Mouse (Mus musculus): ENCODE measurements at regions not wholly inside any gene's neighbourhood (a gene's known extent, or its start where the extent isn't known, plus 50 kb on each side); places are given as distances from the start of the nearest gene placed in this dataset.
"Not testable (repeated sequence)": the region's sequence is repeated elsewhere in the genome, so short reads cannot be mapped to it uniquely, and the experiment has no call there.

GRCm38 (mm10) chr6:37662747-37663146 lies 132.8 kb downstream of the Akr1d1 start:
- no peak overlapping the region for H3K27ac ChIP-seq
- peaks cover 6% of the 10 kb centered on the region for H3K4me1 ChIP-seq (replicated peaks)
- WGBS, result 82% methylated on average over 2 of the region's 2 CpGs
- no peaks in the 10 kb centered on the region for H3K27me3 ChIP-seq
- no peaks in the 10 kb centered on the region for H3K9me3 ChIP-seq
- no peak for ATAC-seq
- no peak overlapping the region for H3K4me2 ChIP-seq (replicated peaks)
- H3K9ac ChIP-seq (replicated peaks), result no peak overlapping the region
- no peak overlapping the region for H3K4me3 ChIP-seq (replicated peaks)
- no peaks in the 10 kb centered on the region for H3K36me3 ChIP-seq

GRCm38 (mm10) chr6:37665576-37665975 lies 135.6 kb downstream of the Akr1d1 start:
- no peak for ATAC-seq
- Histone ChIP-seq H3K27ac (no peak overlapping the region), H3K27me3 (no peaks in the 10 kb centered on the region), H3K36me3 (no peaks in the 10 kb centered on the region), H3K4me1 (replicated peaks) (no peaks in the 10 kb centered on the region), H3K4me3 (replicated peaks) (no peak overlapping the region), H3K9ac (replicated peaks) (no peak overlapping the region), H3K9me3 (no peaks in the 10 kb centered on the region), H3K4me2 (replicated peaks) (no peak overlapping the region)
- 88% methylated on average over 5 of the region's 5 CpGs for WGBS

GRCm38 (mm10) chr6:37669407-37669806 lies 139.4 kb downstream of the Akr1d1 start:
- Histone ChIP-seq H3K9me3 (no peaks in the 10 kb centered on the region), H3K27ac (no peak overlapping the region), H3K4me1 (replicated peaks) (no peaks in the 10 kb centered on the region), H3K4me3 (replicated peaks) (no peak overlapping the region), H3K9ac (replicated peaks) (no peak overlapping the region), H3K36me3 (no peaks in the 10 kb centered on the region), H3K27me3 (no peaks in the 10 kb centered on the region), H3K4me2 (replicated peaks) (no peak overlapping the region)
- ATAC-seq, result no peak
- WGBS, result 54% methylated on average over 2 of the region's 2 CpGs

- no peak overlapping the region for H3K9ac ChIP-seq (replicated peaks)
- H3K27me3 ChIP-seq, result no peaks in the 10 kb centered on the region
- no peaks in the 10 kb centered on the region for H3K36me3 ChIP-seq
- 88% methylated on average over 3 of the region's 3 CpGs for WGBS
- H3K4me3 ChIP-seq (replicated peaks), result no peak overlapping the region
- ATAC-seq, result no peak
- no peaks in the 10 kb centered on the region for H3K9me3 ChIP-seq
- H3K27ac ChIP-seq, result no peak overlapping the region
- H3K4me1 ChIP-seq (replicated peaks), result no peaks in the 10 kb centered on the region
- no peak overlapping the region for H3K4me2 ChIP-seq (replicated peaks)
These were observed 140.7 kb downstream of the Akr1d1 start for GRCm38 (mm10) chr6:37670701-37671100.

- H3K27ac ChIP-seq, result no peak overlapping the region
- no peaks in the 10 kb centered on the region for H3K27me3 ChIP-seq
- H3K9ac ChIP-seq (replicated peaks), result no peak overlapping the region
- no peaks in the 10 kb centered on the region for H3K4me1 ChIP-seq (replicated peaks)
- no peak overlapping the region for H3K4me3 ChIP-seq (replicated peaks)
- WGBS, result 82% methylated on average over 3 of the region's 3 CpGs
- H3K36me3 ChIP-seq, result no peaks in the 10 kb centered on the region
- no peak for ATAC-seq
- no peak overlapping the region for H3K4me2 ChIP-seq (replicated peaks)
- peaks cover 2% of the 10 kb centered on the region; the same call in 1 of the 2 replicates for H3K9me3 ChIP-seq
These were observed 149.9 kb downstream of the Akr1d1 start for GRCm38 (mm10) chr6:37679871-37680270.

GRCm38 (mm10) chr6:37681331-37681730 lies 151.4 kb downstream of the Akr1d1 start:
- 94% methylated on average over 2 of the region's 2 CpGs for WGBS
- not testable (repeated sequence) for H3K4me2 ChIP-seq (replicated peaks)

GRCm38 (mm10) chr6:37686094-37686493 lies 156.1 kb downstream of the Akr1d1 start:
- Histone ChIP-seq H3K27ac (no peak overlapping the region), H3K27me3 (no peaks in the 10 kb centered on the region), H3K9me3 (peaks cover 2% of the 10 kb centered on the region; the same call in 1 of the 2 replicates), H3K4me2 (replicated peaks) (no peak overlapping the region), H3K4me3 (replicated peaks) (no peak overlapping the region), H3K36me3 (no peaks in the 10 kb centered on the region), H3K9ac (replicated peaks) (no peak overlapping the region), H3K4me1 (replicated peaks) (0 out of 2 replicates have a peak, but pooled peaks cover 4% of the 10 kb centered on the region)
- 97% methylated on average over 14 of the region's 14 CpGs for WGBS
- ATAC-seq, result no peak

More at GRCm38 (mm10) chr6:37681331-37681730, 151.4 kb downstream of the Akr1d1 start:
- H3K4me3 ChIP-seq (replicated peaks); H3K27me3 ChIP-seq; H3K36me3 ChIP-seq; ATAC-seq; H3K9me3 ChIP-seq; H3K27ac ChIP-seq; H3K9ac ChIP-seq (replicated peaks); H3K4me1 ChIP-seq (replicated peaks): not testable (repeated sequence)

GRCm38 (mm10) chr6:37688866-37689617 lies 159.1 kb downstream of the Akr1d1 start:
- no peak for ATAC-seq
- no peaks in the 10 kb centered on the region for H3K27me3 ChIP-seq
- H3K4me1 ChIP-seq (replicated peaks), result 0 out of 2 replicates have a peak, but pooled peaks cover 4% of the 10 kb centered on the region
- no peaks in the 10 kb centered on the region for H3K36me3 ChIP-seq
- WGBS, result 33% methylated on average over 1 of the region's 1 CpGs
- no peaks in the 10 kb centered on the region for H3K9me3 ChIP-seq
- H3K9ac ChIP-seq (replicated peaks), result no peak overlapping the region
- no peak overlapping the region for H3K4me2 ChIP-seq (replicated peaks)
- H3K27ac ChIP-seq, result no peak overlapping the region
- H3K4me3 ChIP-seq (replicated peaks), result no peak overlapping the region

- H3K4me1 ChIP-seq (replicated peaks), result 0 out of 2 replicates have a peak, but pooled peaks cover 4% of the 10 kb centered on the region
- no peak overlapping the region for H3K9ac ChIP-seq (replicated peaks)
- no peak overlapping the region for H3K27ac ChIP-seq
- H3K36me3 ChIP-seq, result no peaks in the 10 kb centered on the region
- no peaks in the 10 kb centered on the region for H3K9me3 ChIP-seq
- no peak for ATAC-seq
- H3K4me2 ChIP-seq (replicated peaks), result no peak overlapping the region
- no peaks in the 10 kb centered on the region for H3K27me3 ChIP-seq
- no peak overlapping the region for H3K4me3 ChIP-seq (replicated peaks)
These were observed 159.7 kb downstream of the Akr1d1 start for GRCm38 (mm10) chr6:37689696-37690095.

- WGBS, result 88% methylated on average over 7 of the region's 7 CpGs
- H3K4me2 ChIP-seq (replicated peaks), result no peak overlapping the region
- H3K36me3 ChIP-seq, result no peaks in the 10 kb centered on the region
- no peak overlapping the region for H3K9ac ChIP-seq (replicated peaks)
- no peaks in the 10 kb centered on the region for H3K9me3 ChIP-seq
- ATAC-seq, result no peak
- H3K27me3 ChIP-seq, result no peaks in the 10 kb centered on the region
- no peak overlapping the region for H3K4me3 ChIP-seq (replicated peaks)
- H3K27ac ChIP-seq, result no peak overlapping the region
- H3K4me1 ChIP-seq (replicated peaks), result 0 out of 2 replicates have a peak, but pooled peaks cover 4% of the 10 kb centered on the region
These were observed 162.1 kb downstream of the Akr1d1 start for GRCm38 (mm10) chr6:37691976-37692644.

- no peaks in the 10 kb centered on the region for H3K9me3 ChIP-seq
These were observed 162.8 kb downstream of the Akr1d1 start for GRCm38 (mm10) chr6:37692758-37693157.

GRCm38 (mm10) chr6:37696074-37696473 lies 166.1 kb downstream of the Akr1d1 start:
- H3K27ac ChIP-seq, result no peak overlapping the region
- H3K27me3 ChIP-seq, result no peaks in the 10 kb centered on the region
- H3K4me2 ChIP-seq (replicated peaks), result no peak overlapping the region
- no peaks in the 10 kb centered on the region for H3K4me1 ChIP-seq (replicated peaks)
- no peak overlapping the region for H3K9ac ChIP-seq (replicated peaks)
- H3K4me3 ChIP-seq (replicated peaks), result no peak overlapping the region
- H3K36me3 ChIP-seq, result no peaks in the 10 kb centered on the region
- no peaks in the 10 kb centered on the region for H3K9me3 ChIP-seq
- ATAC-seq, result no peak

More at GRCm38 (mm10) chr6:37692758-37693157, 162.8 kb downstream of the Akr1d1 start:
- 67% methylated on average over 2 of the region's 2 CpGs for WGBS
- Histone ChIP-seq H3K36me3 (no peaks in the 10 kb centered on the region), H3K4me3 (replicated peaks) (no peak overlapping the region), H3K27me3 (no peaks in the 10 kb centered on the region), H3K4me2 (replicated peaks) (no peak overlapping the region), H3K4me1 (replicated peaks) (0 out of 2 replicates have a peak, but pooled peaks cover 4% of the 10 kb centered on the region), H3K9ac (replicated peaks) (no peak overlapping the region), H3K27ac (no peak overlapping the region)
- no peak for ATAC-seq
